Mouse (Mus musculus) gastrocnemius, postnatal 25 days (tissue): ENCODE data around the gene Erich6b. TPM values are rescaled to one million over a fixed set of nuclear protein-coding genes. Genes with fewer than 3 reads are reported as not detected.

Experiments
- DNase-seq: peaks from one replicate; pipeline ENCODE4 v3.0.0; 2022
- long read RNA-seq, 2 experiments: library from polyadenylated mRNA; stranded (forward); transcript quantifications; one replicate each; pipeline ENCODE4 v2.0.0; 2021
- total RNA-seq, 2 experiments: library from RNA; stranded (reverse); gene quantifications; 1 replicate in 1 of 2; 2 replicates in 1 of 2; pipeline ENCODE4 v1.2.3; 2021

Gene Erich6b
- total RNA-seq = not detected
- long read RNA-seq, experiment 1 = 0 reads
- long read RNA-seq, experiment 2 = 0 reads

- DNase-seq = no peak
Observed at GRCm38 (mm10) chr14:75642080-75642479, at the start of gene Erich6b. Gene Erich6b (plus strand): TSS chr14:75642259.

DNA sequence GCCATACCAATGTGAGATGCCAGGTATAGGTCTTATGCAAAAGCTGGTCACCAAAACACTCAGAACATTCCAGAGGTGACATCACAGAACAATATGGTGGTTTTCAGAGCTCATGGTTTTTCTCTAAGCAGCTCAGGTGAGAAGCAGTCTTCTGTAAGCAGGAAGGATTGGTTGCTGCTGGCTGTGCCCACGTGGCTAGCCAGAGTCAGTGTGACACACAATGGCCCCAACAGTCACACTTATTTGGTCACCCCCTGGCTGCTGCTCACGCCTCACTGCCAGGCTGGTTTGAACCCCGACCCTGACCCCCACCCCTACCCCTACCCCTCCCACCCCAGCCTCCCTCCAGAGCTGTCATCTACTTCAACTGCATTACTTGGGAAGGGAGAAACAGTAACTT, 49.1 kb upstream of the Erich6b start, which contains the start of gene Spert:
TSS of gene Spert (minus strand) at position 139 of the 400 bp plus-strand sequence.
- DNase-seq = no peak

GRCm38 (mm10) chr14:75609176-75609575, 32.9 kb upstream of the Erich6b start:
- no peak for DNase-seq

- no peak for DNase-seq
Observed at GRCm38 (mm10) chr14:75616375-75616774, 25.7 kb upstream of the Erich6b start.

DNA sequence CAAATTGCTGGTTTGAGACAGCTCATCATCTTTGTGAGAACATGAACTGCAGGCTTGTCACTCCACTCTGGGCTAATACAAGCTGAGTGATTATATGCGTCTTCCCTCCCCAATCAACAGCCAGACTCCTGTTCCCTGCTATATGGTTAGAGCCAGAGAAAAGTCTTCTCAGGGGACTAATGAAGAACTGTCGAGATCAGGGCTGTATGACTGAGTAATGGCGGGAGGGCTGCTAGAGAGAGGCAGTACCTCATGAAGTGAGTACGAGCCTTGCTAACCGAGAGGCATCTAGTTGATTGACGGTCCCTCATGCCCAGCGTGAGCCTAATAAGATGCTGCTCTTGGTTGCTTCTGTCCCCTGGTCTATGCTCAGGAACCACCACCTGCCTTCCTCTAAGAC, 19.1 kb upstream of the Erich6b start:
- DNase-seq = no peak

DNA sequence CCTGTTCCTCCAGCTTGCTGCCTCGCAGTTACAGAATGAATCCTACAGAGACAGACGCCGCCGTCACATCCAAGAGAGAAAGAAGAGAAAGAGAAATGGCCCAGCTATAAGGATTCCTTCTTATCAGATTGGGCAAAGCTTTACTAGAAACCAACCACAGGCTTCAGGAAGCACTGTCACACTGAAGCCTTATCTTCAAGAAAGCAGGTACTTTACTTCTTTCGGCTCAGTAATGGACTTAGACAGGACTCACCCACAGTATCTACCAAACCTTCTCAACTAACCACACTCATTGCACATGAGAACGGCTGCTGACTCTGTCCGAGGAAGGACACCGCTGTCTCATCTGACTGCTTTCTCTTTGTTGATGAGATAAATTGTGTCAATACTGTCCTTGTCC, 13.2 kb upstream of the Erich6b start:
- DNase-seq = no peak

DNA sequence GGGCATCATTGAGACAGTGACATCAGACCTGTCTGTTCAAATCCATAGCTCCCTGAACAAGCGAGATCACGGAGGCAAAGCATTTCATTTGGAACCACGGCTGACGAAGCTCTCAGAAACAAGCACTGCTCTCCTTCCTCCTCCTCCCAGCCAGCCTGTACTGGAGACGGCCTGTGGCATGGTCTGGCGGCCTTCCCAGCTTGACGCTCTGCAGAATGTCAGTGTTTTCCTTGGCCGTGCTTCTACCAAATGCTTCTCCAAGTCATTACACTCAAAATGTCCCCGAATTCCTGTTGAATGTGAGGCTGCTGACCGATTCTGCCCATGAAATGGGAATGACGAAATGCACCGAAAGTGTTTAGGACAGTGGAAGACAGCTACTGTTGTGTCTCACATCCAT, 6.7 kb upstream of the Erich6b start:
- no peak for DNase-seq

DNA sequence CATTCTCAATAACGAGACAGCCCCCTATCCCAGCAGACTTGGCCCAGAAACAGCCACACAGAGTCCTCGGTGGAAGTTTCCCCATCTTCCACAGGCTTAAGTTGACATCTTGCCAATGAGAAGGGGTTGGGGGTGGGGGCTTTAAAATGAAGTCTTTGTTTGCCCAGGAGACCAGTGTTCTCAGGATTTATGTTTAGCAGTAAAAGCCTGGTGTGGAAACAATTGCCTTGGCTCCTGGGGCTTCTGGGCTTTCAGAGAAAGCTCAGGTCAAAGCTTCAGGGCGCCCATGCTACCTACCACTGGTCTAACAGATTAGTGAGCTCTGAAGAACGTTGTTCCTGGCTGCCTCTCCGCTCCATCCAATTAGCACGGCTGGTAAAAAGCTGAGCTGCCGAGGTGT, 6.0 kb upstream of the Erich6b start:
- no peak for DNase-seq

GRCm38 (mm10) chr14:75637641-75638040, 4.4 kb upstream of the Erich6b start:
- no peak for DNase-seq

- no peak for DNase-seq
Observed at GRCm38 (mm10) chr14:75640846-75641245, 1.2 kb upstream of the Erich6b start.

GRCm38 (mm10) chr14:75641369-75641768, 690 bp upstream of the Erich6b start:
- no peak for DNase-seq

DNA sequence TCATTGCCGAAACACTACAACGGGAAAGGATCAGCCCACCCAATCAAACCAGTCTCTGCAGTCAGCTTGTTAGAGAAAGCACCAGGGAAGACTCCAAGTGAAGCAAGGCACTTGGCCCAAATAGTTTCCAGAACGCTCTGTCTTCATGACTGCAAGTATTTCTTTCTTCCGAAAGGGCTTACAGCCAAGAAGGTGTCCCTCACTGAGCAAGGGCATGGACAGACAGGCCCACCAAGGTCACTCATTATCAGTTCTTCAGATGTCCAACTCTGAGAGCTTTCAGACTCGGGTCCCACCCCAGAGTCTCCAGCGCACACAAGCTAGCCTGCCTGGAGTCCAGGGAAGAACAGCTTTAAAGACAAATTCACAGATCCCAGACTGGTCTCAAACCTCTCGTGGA, 3.4 kb downstream of the Erich6b start:
- no peak for DNase-seq

GRCm38 (mm10) chr14:75646060-75646459, 4.0 kb downstream of the Erich6b start:
- no peak for DNase-seq

- no peak for DNase-seq
Observed at GRCm38 (mm10) chr14:75646968-75647829, 5.1 kb downstream of the Erich6b start.

DNA sequence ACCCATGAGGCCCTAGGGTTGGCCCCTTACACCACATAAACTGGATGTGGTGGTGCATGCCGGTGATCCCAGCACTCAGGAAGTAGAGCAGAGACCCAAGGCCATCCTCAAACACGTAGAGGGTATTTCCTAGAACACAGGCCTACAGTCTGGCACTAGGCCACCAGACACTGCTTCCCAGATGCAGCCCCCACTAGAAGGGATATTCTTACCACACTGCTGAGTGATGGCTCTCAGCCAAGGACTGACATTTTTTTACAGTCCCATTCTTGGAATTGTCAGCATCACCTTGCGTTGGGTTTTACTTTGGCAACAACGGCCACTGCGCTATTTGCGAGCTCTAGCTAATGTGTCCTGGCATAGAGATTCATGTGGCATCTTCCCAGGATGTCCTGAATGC, 18.9 kb downstream of the Erich6b start:
- DNase-seq = no peak

DNA sequence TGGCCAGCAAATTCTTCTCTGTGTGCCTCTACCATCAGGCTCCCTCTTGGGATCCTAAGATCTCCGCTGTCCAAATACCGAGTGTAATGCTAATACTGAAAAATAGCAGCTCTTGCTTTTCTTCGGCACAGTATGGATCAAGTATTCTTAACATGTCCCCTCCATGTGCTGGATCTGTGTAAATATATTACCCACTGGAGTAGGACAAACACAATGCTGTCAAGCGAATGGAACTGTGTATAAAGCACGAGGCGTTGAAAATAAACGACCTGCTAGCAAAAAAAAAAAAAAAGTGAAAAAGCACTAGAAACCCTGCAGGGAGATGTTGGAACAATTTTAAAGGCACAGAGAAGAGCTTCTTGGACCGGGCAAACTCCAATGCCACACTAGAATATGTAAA, 19.5 kb downstream of the Erich6b start:
- no peak for DNase-seq

GRCm38 (mm10) chr14:75665430-75666180, 23.5 kb downstream of the Erich6b start:
- DNase-seq = no peak

DNA sequence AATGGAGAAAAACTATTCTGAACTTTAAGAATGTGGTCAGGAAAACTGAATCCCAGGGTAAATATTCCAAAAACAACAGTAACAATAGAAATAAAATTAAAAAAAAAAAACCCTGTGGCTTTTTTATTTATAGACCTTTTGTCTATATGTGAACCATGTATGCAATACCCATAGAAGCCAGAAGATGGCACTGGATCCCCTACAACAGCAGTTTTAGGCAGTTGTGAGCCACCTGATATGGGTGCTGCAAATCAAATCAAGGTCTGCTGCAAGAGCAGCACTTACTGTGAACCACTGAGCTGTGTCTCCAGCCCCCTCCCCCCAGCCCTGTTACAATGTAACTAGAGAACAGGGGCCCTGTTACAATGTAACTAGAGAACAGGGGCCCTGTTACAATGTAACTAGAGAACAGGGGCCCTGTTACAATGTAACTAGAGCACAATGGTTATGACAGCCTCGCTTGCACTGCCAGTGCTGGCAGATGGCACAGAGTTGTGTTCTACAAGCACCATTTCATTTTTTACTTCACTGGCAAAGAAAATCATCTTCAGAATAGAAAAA, 27.1 kb downstream of the Erich6b start:
- no peak for DNase-seq

- no peak for DNase-seq
Observed at GRCm38 (mm10) chr14:75676316-75676715, 34.3 kb downstream of the Erich6b start.

GRCm38 (mm10) chr14:75690428-75690827, 48.4 kb downstream of the Erich6b start:
- DNase-seq = no peak

- no peak for DNase-seq
Observed at GRCm38 (mm10) chr14:75696096-75696495, 54.0 kb downstream of the Erich6b start.

DNA sequence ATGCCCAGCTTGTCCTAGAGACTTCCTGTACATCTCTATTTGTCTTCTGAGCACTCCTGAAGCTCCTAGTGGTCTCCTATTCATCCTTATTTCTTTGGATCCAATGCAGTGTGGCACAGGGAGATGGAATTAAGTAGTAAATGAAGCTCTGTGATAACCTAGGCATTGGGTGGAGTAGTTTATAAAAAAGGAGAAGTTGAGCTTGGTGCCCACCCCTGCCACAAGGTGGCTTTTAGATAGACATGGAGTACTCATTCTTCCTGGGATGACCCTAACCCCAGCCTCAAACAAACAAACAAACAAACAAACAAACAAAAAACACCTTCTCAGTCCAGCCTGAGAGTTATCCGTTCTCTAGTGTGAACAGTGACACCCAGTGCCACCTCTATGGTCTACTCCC, 55.9 kb downstream of the Erich6b start:
- DNase-seq = no peak

GRCm38 (mm10) chr14:75706647-75707046, 64.6 kb downstream of the Erich6b start:
- no peak for DNase-seq
